Mouse (Mus musculus) yolk sac, embryonic 10.5 days (tissue): Measurements from ENCODE around the gene Ltb.
A peak's percentile ranks its signal among the peaks of the same experiment; 100 is the strongest.

ENCODE experiments used
- DNase-seq: peaks from one replicate; pipeline ENCODE4 v3.0.0-alpha.2; 2017; ENCODE audit warnings: low spot score

The Ltb gene

DNA sequence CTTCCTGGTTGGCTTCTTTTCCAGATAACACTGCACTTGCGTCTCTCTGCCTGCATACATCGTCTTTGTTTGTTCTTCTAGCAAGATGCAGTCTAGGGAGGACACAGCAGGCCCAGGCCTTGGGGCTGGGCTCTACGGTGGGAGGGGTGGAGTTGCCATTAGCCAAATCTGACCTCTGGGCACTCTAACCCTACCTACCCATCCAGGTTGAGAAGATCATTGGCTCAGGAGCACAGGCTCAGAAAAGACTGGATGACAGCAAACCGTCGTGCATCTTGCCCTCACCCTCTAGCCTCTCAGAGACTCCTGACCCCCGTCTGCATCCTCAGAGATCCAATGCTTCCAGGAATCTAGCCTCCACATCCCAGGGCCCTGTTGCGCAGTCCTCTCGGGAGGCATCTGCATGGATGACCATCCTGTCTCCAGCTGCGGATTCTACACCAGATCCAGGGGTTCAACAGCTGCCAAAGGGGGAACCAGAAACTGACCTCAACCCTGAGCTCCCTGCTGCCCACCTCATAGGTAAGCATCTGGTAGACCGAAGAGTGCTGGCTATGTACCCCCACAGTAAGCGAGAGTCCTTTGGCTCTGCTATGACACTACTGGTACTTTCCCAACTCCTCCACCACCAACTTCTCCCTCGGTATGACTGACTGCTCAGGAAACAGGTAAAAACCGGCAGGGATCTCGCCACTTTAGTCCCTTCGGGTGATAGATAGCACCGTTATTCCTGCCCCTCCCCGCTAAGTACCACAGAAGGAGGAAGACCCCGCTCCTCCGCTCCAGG lies 798 bp downstream of the Ltb start:
- DNase-seq: no peak

DNA sequence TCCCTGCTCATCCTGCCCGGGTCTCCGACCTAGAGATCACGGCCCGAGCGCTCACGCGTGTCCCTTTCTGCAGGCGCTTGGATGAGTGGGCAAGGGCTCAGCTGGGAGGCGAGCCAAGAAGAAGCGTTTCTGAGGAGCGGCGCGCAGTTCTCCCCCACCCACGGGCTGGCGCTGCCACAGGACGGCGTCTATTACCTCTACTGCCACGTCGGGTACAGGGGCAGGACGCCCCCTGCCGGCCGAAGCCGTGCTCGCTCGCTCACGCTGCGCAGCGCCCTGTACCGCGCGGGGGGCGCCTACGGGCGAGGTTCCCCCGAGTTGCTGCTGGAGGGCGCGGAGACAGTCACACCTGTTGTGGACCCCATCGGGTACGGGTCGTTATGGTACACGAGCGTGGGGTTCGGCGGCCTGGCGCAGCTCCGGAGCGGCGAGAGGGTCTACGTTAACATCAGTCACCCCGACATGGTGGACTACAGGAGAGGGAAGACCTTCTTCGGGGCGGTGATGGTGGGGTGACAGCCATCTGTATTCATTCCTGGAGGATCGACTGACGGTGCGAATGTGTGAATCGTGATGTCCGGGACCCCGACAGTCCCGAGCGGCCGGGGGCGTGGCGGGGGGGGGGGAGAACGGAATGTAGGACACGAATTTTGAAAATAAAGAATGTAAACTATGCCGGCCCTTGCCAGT lies 1.5 kb downstream of the Ltb start:
- peak; percentile 61 for DNase-seq

DNA sequence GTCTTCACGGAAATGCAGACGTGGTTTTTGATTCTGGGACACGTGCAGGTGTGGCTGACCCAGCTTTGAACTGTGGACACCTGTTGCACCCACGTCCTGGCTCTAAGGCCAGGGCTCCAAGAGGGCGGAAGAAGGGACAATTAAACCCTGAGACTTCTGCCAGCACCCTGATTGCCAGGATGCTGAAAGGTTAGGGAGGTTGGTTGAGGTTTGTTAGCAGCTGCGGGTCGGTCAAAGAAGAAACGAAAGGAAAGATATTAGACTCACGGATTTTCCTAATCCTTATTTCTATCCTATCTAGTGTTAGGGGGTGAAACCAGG lies 2.0 kb downstream of the Ltb start:
- DNase-seq: no peak

DNA sequence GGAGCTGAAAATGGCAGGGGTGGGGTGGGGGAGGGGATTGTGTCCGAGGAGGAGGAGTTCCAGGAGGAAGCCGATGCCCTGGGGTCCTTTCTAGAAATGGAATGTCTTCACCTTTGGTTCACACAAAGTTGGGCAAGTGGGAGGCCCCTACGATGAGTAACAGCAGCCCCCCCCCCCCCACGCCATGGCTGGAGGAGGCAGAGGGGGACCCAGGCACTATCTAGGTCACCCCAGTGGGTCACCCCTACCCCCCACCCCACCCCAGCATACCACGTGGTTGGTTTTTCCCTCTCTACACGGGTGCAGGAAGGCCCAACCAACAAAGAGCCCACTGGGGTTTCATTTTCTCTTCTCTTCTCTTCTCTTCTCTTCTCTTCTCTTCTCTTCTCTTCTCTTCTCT lies 2.9 kb downstream of the Ltb start:
- no peak for DNase-seq

DNA sequence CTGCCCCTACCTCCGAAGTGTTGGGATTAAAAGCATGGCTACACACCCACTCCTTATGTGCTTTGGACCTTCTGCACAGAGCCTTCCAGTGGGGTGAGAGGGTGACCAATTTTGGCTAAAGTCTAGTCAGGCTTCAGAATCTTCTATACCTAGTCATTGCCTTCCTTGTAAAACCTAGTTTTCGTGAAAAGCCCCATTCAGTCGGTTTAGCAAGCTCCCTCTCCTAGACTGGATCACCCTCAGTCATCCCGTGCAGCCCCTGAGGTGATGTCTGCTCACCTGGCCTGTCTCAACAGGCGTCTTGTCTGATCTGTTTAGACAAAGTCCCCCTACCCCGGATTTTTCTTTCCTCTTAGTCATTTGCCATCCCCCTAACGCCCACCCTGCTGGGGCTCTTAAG lies 3.8 kb downstream of the Ltb start:
- no peak for DNase-seq

DNA sequence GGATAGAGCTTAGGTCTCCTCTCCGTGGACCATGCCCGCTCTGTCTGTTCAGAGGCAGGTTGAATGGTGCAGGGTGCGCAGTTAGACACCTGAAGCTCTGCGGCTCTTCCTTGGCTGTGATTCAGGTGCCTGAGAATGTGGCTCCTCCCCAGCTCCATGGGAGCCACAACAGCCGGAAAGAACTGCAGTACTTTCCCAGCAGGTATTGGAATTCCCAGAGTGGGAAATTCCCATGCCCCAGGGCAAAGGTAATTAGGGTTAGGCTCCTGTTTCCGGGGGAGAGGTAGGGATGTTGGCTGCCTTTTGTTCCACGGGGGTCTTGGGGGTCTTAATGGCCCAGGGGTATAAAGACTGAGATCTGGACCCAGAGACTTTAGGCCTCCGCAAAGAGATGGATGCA lies 4.7 kb downstream of the Ltb start:
- DNase-seq: no peak

DNA sequence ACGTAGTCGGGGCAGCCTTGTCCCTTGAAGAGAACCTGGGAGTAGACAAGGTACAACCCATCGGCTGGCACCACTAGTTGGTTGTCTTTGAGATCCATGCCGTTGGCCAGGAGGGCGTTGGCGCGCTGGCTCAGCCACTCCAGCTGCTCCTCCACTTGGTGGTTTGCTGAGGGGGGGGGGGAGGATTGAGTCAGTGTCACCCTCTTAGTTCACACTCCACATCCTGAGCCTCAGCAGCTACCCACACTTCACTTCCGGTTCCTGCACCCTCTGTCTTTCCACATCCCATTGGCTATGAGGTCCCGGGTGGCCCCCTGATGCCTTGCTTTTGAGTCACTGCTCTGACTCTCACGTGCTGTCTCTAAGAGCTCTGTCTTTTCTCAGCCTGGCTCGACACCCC lies 6.2 kb downstream of the Ltb start:
- DNase-seq: no peak

DNA sequence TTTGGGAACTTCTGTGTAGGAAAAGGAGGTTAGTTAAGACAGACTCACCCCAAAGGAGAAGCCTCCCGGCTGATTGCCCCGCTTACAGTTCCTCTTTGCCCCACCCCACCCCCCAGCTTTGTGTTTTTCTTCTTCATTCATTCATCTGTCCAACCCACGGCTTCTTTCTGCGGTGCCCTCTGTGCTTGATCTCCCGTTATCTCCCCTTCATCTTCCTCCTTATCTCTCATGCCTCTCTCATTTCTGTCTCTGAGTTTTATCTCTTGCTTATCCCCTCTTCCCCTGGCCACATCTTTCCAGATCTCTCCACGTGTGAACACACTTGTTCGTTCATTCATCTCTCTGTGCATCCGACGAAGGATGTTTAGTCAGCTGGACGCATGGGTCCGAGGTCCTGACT lies 6.9 kb downstream of the Ltb start:
- no peak for DNase-seq

DNA sequence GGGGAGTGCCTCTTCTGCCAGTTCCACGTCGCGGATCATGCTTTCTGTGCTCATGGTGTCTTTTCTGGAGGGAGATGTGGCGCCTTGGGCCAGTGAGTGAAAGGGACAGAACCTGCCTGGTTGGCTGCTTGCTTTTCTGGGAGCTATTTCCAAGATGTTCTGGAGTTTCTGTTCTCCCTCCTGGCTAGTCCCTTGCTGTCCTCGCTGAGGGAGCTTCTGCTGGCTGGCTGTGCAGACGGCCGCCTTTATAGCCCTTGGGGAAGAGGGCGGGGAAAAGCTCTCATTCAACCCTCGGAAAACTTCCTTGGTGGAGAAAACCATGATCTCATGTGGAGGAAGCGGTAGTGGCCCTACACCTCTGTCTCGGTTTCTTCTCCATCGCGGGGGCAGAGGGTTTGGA lies 7.5 kb downstream of the Ltb start, which contains the start of gene Tnf:
Tnf (minus strand) TSS at position 221 of the 400 bp plus-strand sequence.
- DNase-seq: no peak

DNA sequence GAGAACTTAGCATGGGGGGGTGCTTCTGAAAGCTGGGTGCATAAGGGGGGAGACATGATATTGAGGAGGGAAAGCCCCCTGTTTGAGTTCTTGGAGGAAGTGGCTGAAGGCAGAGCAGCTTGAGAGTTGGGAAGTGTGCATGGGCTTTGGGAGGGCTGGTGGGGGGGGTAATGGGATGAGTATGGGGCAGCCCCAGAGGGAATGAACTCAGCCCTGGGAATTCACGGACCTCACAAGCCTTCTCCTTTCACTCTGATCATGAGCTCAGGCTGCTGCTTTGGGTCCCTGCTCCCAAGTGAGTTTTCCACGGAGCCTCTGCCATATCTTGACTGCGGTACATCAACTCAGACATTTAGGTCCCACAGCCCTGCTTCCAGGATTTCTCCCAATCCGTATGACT lies 8.2 kb downstream of the Ltb start:
- DNase-seq: no peak

DNA sequence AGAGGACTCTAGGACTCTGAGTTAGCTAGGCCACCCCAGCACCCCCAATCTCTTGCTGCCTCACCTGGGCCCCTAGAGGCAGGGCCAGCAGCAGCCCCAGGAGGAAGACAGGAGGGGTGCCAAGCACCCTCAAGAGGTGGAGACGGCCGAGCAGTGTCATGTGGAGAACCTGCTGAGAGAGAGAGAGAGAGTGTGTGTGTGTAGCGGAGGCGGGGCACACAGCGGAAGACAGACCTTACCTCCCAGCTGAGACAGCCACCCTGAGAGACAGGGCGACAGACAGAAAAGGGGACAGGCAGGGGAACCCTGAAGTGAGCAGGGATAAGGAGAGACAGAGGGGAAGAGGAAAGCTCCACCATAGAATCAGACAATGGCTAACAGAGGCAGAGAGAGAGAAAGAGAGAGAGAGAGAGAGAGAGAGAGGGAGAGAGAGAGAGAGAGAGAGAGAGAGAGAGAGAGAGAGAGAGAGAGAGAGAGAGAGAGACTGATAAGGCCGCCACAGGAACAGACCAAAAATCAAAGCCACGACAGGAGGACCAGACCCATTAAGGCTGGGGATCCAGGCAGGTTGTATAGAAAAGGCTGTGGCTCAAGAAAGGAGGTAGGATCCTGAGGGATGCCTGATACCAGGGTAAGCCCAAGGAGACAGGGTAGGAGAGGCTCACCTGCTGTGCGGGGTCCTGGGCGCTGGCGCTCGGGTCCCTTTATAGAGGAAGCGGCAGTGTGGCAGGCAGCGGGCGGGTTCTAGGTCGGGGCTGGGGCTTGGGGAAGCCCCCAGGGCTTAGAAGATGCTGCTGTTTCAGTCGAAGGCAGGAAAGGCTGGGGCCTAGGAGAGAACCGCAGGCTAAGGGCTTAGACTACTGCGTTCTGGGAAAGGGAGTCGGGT lies 10.5 kb downstream of the Ltb start, which contains the start of gene Lta:
Lta (minus strand) TSS at position 858 of the 886 bp plus-strand sequence.
- no peak for DNase-seq

DNA sequence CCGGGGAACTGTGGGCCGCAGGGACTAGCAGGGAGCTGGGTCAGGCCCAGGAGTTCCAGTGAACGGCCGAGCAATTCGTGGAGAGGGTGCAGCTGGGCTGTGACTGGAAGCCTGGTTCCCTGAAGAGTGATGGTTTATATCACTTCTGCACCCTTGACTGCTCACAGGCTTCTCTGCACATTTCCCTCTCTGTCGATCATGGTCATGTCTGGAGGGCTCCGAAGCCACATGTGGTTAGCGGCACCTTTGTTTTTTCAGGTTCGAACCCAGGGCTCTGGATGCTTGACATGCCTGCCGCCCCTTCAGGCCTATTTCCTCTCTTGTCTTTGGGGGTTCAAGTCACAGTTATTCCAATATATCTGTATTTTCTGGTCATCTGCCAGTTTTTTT lies 11.1 kb downstream of the Ltb start:
- no peak for DNase-seq

DNA sequence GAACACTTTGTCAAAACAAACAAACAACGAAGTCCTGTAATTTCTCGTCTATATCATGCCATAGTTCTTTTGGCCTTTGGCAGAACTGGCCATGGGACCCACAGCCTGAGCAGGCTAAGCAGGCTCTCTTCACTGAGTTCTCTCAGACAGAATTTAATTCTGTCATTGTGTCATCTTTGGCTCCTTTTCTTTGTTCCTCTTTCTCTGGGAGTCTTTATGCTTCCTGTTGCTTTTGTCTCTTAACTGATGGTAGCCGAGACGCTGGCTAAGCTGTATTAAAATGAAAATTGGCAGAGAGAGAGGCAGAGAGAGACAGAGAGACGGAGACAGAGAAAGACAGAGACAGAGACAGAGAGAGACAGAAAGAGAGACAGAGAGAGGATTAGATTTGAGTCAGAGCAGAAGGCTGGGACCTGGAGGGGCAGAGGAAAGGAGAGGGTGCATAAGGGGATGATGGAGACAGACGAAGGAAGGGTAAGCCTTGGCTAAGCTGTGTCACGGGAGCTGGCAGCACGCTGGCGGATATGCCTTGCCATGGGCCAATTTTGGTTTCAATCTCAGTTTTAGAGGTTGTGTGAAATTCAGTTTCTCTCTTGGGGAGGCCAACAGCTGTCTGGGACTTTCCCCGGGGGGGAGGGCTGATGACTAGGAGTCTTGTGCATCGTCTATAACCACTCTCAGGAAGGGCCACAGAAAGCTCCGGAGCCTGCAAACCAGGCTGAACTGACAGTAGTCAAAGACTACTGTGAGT lies 15.7 kb downstream of the Ltb start:
- no peak for DNase-seq

DNA sequence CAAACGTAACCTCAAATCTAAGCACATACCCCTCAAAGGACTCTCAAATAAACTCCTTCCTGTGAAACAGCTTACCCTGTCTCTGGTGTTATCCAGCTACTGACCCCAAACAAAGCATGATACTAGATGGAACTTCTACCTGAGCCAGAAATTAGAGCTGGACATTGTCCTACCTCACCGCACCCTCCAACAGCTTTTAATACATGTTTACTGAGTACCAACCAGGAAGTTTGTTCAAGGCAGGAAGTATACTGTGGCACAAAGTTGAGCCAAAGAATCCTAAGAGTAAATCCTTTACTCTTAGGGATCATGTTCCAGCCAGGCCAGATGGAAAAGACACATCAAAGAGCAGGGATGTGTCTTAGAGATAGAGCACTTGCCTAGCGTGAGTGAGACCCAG lies 16.4 kb downstream of the Ltb start:
- DNase-seq: no peak

DNA sequence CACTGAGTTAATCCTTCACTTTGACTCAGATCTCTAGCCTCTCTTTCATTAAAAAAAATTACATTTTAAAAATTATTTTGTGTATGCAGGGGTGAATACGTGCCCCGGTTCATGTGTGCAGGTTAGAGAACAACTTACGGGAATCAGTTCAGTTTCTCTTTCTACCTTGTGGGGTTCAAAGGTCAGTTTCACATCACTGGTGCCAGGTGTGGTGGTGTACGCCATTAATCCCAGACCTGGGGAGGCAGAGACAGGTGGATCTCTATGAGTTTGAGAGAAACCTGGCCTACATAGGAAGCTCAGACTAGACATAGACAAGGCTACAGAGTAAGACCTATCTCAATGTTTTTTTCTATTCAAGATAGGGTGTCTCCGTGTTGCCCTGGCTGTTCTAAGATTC lies 18.8 kb downstream of the Ltb start:
- no peak for DNase-seq

DNA sequence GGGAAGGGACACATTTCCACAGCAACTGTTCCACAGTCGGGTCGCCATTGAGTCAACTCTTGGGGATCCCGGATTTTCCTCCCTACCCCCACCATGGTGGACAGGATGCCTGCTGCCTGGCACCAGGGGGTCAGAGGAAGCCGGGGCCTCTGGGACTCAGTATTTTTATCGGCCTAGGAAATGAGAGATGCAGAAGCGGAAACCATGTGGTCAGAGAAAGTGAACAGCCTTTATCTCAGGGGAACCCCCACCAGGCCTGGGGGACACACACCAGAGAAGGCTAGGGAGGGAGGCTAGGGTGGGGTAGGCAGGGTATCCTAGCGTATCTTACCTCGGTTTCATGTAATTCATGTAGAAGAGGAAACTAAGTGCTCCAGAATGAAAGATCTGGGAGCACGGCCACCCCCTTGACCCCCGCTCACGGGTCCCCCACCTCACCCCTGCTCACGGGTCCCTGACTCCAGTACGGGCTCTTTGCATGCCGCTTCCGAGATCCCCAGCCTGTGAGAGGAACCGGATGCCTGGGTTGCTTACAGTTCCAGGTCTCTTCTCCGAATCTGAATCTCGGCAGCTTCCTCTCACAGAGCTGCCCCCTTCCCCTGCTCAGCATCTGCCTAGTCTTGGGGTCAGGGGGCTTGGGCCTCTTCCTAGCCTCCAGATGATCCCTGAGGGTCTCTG lies 24.4 kb downstream of the Ltb start:
- no peak for DNase-seq

DNA sequence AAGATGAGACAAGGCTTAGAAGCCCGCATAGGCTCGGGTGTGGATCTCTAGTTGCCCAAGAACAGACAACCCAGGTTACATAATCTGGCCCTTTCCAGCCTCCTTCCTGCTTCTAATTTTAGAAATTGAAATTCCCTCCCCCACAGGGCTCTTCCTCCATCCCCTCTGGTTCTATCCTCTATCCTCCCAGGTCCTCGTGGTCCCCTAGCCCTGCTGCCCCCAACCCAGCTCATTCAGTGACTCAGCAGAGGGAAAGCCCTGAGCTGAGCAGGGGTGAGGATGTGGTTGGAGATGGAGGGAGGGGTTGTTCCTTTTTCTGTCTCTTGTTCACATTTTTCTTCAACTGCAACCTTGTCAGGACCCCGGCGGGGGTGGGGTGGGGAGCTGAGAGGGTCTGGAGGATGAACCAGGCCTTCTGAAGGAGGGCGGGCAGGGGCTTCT lies 25.4 kb downstream of the Ltb start:
- no peak for DNase-seq

DNA sequence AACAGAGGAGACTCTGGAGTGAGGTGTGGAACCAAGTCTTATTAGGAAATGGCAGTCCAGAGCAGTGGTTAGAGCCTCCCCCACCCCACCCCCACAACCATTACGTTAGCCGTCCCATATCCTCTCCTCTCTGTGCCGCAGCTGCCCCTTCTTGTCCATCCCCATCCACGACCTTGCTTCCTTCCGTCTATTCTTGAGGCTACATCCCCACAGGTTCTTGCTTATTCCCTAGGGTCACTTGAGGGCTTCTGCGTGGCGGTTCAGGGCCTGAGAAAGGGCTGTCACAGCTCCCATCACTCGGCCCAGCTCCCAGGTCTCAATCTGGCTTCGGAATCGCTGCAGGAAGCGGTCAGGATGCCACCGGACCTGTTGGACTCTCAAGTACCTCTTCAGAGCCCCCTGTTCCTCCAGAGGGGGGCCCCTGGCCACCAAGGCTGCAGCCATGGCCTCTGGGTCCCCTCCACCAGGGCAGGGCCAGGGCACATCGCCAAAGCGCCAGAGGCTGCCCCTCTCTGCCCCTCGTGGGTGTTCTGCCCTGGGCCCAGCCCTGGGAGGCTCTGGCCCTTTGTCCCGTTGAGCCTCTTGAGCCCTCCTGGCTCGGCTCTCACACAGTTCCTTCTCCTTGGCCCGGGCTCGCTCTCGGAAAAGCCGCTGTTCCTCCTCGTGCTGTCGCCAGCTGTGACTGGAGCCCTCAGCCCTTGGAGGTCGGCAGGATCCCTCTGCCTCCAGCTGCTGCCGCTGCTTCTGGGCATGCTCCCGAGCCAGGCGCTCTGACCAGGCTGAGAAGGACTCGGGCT lies 26.1 kb downstream of the Ltb start, which contains the start of gene Gm16181:
Gm16181 (plus strand) TSS at position 679 of the 797 bp plus-strand sequence.
- DNase-seq: no peak

DNA sequence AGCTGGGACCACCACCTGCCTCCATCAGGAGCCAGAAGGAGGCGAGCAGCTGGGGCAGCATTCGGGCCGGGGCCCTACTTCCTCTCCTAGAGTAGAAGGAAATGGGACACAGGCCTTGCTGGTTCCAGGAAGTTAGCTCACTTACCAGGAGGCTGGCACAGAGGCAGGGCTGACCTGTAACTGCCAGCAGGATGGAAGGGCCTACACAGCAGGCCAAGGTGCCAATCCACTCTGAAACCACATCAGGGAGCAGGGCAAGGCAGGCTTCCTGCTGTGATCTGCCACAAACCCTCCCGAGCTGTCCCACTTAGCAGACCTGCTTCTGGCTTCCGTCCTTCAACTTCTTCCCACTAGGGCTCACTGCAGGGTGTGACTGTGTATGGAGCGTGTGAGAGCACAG lies 28.1 kb downstream of the Ltb start:
- no peak for DNase-seq

DNA sequence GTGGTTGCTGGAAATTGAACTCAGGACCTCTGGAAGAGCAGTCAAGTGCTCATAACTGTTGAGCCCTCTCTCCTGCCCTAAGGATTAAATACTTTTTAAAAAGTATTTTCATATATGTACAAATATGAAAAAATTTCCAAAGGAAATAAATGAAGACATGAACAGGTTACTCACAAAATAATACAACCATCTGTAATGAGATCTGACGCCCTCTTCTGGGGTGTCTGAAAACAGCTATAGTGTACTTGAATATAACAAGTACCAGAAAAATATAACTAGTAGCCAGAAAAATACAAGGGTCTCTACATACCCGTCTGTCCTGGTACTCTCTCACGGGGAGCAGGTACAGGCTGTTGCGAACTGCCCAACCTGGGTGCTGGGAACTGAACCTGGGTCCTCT lies 30.4 kb downstream of the Ltb start:
- no peak for DNase-seq

DNA sequence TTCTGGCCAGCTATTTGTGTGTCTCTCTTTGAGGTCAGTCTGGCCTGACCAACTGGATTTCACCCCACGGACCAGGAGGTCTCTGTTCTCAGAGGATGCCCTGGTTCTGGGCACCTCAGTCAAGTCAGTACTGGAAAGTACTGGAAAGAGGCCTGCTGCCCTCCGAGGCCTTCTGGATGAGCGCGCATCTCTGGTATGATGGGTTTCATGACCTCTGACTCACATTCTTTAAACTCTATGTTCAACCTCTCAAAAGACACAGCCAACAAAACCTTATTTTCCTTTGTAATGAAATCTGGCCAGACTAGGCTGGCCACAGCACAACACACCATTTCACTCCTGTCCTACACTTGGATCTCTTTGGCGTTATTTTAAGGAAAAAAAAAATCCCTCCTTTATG lies 31.2 kb downstream of the Ltb start:
- no peak for DNase-seq
